Mouse (Mus musculus): ENCODE measurements around the gene AI597479.

DNA sequence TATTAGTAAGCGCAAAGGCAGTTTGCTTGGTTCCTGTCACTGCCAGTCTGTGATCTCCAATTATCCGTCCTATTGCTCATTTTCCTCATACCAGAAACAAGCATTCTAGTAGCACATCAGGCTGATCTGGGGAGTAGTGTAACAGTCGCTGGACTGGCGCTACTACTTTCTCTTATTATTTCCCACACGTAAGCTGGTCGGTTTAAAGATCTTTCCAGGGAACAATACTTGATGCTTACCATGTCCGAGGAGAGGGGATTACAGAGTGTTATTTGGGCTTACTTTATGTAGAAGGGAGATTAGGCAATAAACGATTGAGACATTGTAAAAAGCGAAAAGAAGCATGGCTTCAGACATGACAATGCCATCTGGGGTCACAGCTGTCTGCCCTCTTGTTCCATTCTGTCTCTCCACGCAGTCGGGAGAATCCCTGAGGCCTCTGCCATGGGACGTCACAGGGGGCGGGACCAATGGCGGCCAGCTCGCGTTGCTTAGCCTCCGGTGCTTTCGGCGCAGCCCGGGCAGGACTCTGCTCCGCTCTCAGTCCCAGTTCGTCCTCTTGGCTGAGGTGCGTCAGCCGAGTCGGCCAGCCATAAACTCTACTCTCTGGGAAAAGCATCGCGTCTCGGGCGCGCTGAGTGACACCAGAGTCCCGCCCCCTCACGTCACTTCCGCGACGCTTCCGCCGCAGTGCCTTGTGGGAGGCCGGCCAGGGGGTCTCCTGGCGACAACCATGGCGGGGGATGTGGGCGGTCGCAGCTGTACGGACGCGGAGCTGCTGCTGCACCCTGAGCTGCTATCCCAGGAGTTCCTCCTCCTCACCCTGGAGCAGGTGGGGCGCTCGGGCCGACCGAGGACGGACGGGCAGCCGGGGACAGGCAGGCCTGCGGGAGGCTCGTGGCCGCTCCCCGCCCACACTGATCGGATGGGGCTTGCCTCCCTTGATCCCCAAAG lies at the start of gene AI597479, which contains the start of gene Tgfbrap1:
- TF ChIP-seq POLR2A (IDR thresholded peaks at IDR 0.05; ENCODE audit: borderline replicate concordance, insufficient read depth, low read length) (peak; percentile 85), CTCF (IDR thresholded peaks at IDR 0.05; ENCODE audit: borderline replicate concordance, insufficient read depth, low read depth, low read length) (no peak)

All from cerebellum, adult 2 months (tissue).